Mouse (Mus musculus): ENCODE measurements around the gene Slc35f6. TPM values are rescaled to one million over a fixed set of nuclear protein-coding genes. Genes with fewer than 3 reads are reported as not detected.

Slc35f6 gene
- polyA plus RNA-seq, 1 experiment, result 60.0 TPM

GRCm38 (mm10) chr5:30701866-30702265 is 54.1 kb downstream of the Slc35f6 start:
- TF ChIP-seq CTCF (IDR thresholded peaks at IDR 0.05; ENCODE audit: extremely low read depth, insufficient read depth, low read length), result no peak
- TF ChIP-seq POLR2A (IDR thresholded peaks at IDR 0.05; ENCODE audit: extremely low read depth, insufficient read depth, low read length), result no peak
- H3K4me1 ChIP-seq (ENCODE audit: control insufficient read depth, insufficient read depth, low read length), result no peaks in the 10 kb centered on the region
- H3K4me3 ChIP-seq (ENCODE audit: insufficient read depth, low read length), result no peak overlapping the region
- no peak overlapping the region for H3K27ac ChIP-seq (ENCODE audit: insufficient read depth, low read length)

Other genes starting within 250 kb of the Slc35f6 start
- 13.9 and 17.4 TPM in 2 replicates for gene Otof, start 186.0 kb upstream of the Slc35f6 start, polyA plus RNA-seq (2012; rRNA removed)
- 0.25 and 1.1 TPM in 2 replicates for gene 1700001C02Rik, start 181.9 kb upstream of the Slc35f6 start, polyA plus RNA-seq (2012; rRNA removed)
- not detected in 2 replicates for gene Cib4, start 102.1 kb upstream of the Slc35f6 start, polyA plus RNA-seq (2012; rRNA removed)
- 18.5 and 20.0 TPM in 2 replicates for gene Kcnk3, start 59.8 kb upstream of the Slc35f6 start, polyA plus RNA-seq (2012; rRNA removed)
- gene Cenpa, start 18.8 kb downstream of the Slc35f6 start, polyA plus RNA-seq (2012; rRNA removed), result 7.1 and 7.6 TPM in 2 replicates
- 16.9 and 18.9 TPM in 2 replicates for gene Dpysl5, start 63.6 kb downstream of the Slc35f6 start, polyA plus RNA-seq (2012; rRNA removed)
- 268 and 302 TPM in 2 replicates for gene Mapre3, start 166.7 kb downstream of the Slc35f6 start, polyA plus RNA-seq (2012; rRNA removed)
- 75.1 and 77.9 TPM in 2 replicates for gene Tmem214, start 220.1 kb downstream of the Slc35f6 start, polyA plus RNA-seq (2012; rRNA removed)
- 15.7 and 17.0 TPM in 2 replicates for gene Agbl5, start 240.8 kb downstream of the Slc35f6 start, polyA plus RNA-seq (2012; rRNA removed)

Data from cortical plate, adult 2 months (tissue).